Mouse (Mus musculus): ENCODE results near the gene Cmah.

DNA sequence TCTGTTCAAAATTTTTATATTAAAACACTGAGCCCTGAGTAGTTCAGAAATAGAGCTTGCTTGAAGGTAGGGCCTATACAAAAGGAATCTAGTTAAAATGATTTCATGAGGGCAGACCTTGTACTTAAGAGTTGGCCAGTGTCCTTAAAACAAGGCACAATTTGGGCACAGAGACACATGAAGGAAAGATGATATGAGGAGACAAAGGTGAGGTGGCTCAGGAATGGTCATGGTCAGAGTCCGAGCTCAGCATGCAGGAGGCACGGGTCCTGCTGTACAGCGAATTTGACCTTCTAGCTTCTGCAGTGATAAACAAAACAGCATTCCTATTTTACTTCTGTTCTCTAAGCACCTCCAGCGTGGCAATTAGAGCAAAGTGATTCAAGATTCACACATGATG is 118.9 kb downstream of the Cmah start:
- TF ChIP-seq CTCF (IDR thresholded peaks at IDR 0.05; ENCODE audit: borderline replicate concordance, insufficient read depth, low read length) (no peak), POLR2A (IDR thresholded peaks at IDR 0.05; ENCODE audit: low read depth, low read length) (no peak)
